Mouse (Mus musculus): ENCODE data around the gene Doc2g. TPM values are rescaled to one million over a fixed set of nuclear protein-coding genes. Genes with fewer than 3 reads are reported as not detected.
A peak's percentile ranks its signal among the peaks of the same experiment; 100 is the strongest.
"Not testable (repeated sequence)": the region's sequence is repeated elsewhere in the genome, so short reads cannot be mapped to it uniquely, and the experiment has no call there.

Gene Doc2g
- total RNA-seq, 2 experiments from 2014 or later = 73.8 to 83.6 TPM

DNA sequence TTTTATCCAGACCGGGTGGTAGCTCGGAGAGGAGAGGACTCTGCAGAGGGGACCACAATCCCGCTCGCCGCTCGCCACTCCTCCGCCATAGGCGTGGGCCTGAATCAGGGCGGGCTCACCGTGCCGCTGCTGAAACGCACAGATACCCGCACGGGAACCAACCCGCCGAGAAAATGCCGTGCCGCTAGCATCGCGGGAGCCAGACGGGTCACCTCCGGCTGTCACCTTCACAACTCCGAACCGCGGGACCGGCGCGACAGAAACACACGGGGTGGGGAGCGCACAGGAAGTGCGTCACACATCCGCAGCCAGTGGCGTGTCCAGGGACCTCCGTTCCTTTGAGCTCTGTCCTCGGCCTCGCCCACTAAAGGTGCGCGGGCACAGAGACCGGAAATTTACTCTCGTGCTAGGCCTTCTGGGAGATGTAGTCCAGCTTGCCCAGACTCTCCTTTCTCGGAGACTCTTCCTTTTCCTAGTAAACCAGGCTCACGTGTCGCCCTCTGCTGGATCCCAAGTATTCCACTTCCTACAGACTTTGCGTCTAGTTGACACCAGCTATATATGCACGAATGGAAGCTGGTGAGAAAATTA is 9.4 kb downstream of the Doc2g start, which contains the start of gene Ndufv1:
Gene Ndufv1, minus strand, starts transcription at position 375 of the 591 bp plus-strand sequence.
- DNase-seq = peak; percentile 92 to 96
- intact Hi-C loops (cut with DNase I) = loop anchor here (2.0 kb wide), 1 partner anchor 66 kb away; no protein-coding TSS in a partner anchor

GRCm38 (mm10) chr19:4013066-4013465 is 10.0 kb downstream of the Doc2g start:
- intact Hi-C loops (cut with DNase I) = loop anchor here (2.0 kb wide), 1 partner anchor 66 kb away; no protein-coding TSS in a partner anchor
- DNase-seq = no peak

DNA sequence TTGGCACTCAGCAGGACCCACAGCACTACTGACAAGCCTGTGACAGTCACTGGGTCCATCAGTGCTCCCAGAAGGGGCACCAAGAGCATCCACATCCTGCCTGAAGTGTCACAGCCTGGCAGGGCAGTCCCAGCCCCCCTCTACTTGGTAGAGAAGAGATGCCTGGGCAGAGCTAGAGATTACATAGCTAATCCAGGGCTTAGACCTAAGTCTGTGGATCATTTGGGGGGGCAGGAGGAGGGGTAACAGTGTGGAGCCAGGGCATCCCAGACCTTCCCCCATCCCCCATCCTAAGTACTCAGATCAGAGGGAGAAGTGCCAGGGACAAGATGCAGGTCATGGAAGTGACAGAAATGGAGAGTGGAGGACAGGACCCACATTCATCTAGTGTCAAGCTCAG is 11.7 kb downstream of the Doc2g start:
- intact Hi-C loops (cut with DNase I) = no loop called here
- no peak for DNase-seq

DNA sequence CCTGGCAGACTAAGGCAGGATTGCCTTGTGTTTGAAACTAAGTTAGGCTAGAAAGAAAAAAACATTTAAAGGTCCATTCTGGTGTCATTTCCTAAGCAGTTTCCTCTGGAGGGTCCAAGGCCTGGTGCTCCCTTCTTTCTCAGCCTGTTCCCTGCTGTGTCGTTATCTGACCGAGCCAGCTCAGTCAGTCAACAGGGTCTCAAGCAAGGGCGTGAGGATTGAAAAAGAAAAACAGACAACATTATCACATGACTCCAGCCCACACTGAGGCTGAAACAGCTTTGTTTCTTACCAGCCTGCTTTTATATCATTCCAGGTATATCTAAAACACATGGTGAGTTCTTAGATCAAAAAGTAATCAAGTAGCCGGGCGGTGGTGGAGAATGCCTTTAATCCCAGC is 12.5 kb downstream of the Doc2g start:
- intact Hi-C loops (cut with DNase I) = no loop called here

GRCm38 (mm10) chr19:4017921-4018587 is 14.9 kb downstream of the Doc2g start:
- intact Hi-C loops (cut with DNase I) = no loop called here
- no peak for DNase-seq

More for the DNA sequence above, 12.5 kb downstream of the Doc2g start:
- DNase-seq = no peak

GRCm38 (mm10) chr19:4018743-4019583 is 15.8 kb downstream of the Doc2g start:
- peak; percentile 82 to 89 for DNase-seq
- intact Hi-C loops (cut with DNase I) = loop anchor here (1.0 kb wide), 2 partner anchors 29 to 209 kb away; no protein-coding TSS in a partner anchor

GRCm38 (mm10) chr19:4023185-4023584 is 20.1 kb downstream of the Doc2g start:
- DNase-seq = no peak
- intact Hi-C loops (cut with DNase I) = no loop called here

GRCm38 (mm10) chr19:4027576-4027975 is 24.5 kb downstream of the Doc2g start:
- intact Hi-C loops (cut with DNase I) = no loop called here
- DNase-seq = no peak

DNA sequence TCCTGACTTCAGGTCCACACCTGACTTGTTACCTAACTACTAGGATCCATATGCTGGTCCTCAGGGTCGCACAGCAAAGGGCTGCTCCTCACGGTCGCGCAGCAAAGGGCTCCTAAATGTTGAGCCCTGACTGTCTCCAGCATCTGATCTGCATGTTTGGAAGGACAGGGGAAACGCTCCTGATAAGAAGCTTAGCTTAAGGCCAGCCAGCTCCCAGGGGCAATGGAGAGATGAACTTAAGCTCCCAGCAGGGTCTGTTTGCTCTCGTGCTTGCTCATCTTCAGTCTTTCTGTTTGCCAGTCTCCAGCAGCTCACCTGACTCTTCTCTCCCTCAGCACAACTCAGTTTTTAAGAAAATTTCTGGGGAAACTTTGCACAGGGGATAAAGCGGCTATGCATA is 29.6 kb downstream of the Doc2g start:
- DNase-seq = no peak
- intact Hi-C loops (cut with DNase I) = no loop called here

DNA sequence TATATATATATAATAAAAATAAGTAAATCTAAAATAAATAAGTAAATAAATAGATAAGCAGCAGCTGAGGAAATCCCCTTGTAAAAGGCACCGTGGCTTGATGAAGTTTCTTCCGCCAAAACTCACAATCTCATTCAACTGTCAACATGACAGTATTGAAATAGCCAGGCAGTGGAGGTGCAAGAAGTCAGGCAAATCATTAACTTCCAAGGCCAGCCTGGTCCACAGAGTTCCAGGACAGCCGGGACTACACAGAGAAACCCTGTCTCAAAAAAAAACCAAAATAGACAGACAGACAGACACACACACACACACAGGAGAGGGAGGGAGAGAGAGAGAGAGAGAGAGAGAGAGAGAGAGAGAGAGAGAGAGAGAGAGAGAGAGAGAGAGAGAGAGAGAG is 30.2 kb downstream of the Doc2g start:
- intact Hi-C loops (cut with DNase I) = no loop called here
- DNase-seq = no peak

DNA sequence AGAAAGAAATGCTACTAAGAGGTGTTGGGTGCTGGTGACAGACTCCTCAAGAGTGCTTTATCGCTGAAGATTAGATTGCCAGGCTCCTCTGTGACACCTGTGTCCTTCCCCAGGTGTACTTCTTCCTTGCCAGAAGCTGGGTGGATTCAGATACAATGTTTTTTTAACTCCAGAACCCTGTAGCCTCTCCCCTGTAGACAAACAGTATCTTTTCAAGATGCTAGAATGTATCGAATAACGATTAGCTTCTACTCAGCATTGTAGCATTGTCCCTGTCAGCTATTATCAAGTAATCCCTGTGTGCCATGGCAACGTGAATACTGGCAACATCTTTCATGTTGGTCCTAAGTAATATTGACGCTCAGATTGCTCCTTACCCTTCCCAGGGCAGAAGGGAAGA is 30.6 kb downstream of the Doc2g start:
- DNase-seq = no peak
- intact Hi-C loops (cut with DNase I) = no loop called here

- DNase-seq = no peak
- intact Hi-C loops (cut with DNase I) = no loop called here
These were observed 33.4 kb downstream of the Doc2g start for GRCm38 (mm10) chr19:4036327-4037045.

GRCm38 (mm10) chr19:4037154-4037787 is 34.2 kb downstream of the Doc2g start:
- intact Hi-C loops (cut with DNase I); DNase-seq: not testable (repeated sequence)

DNA sequence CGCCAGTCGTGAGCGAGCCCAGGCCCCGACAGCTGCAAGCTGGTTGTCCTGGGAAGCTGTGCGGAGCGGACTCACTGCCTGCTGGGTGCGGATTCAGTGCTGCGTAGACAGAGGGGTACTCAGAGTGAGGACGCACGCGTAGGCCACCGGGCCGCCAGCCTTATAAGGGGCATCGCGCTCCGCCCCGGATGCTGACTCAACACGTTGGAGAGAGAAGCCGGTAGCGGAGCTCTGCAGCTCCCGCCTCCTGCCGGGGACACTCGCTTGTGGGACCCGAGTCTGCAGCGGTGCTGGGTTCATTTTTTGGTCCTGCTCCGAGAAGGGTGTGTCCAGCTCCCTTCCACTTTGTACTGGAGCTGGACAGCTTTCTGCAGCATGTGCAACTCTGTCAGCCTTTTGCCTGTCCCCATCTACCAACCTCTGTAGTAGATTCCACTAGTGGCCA is 34.7 kb downstream of the Doc2g start, which contains the start of gene Gstp1:
Gene Gstp1, minus strand, starts transcription at position 198 of the 445 bp plus-strand sequence.
- peak; percentile 88 to 92 for DNase-seq
- intact Hi-C loops (cut with DNase I) = no loop called here

DNA sequence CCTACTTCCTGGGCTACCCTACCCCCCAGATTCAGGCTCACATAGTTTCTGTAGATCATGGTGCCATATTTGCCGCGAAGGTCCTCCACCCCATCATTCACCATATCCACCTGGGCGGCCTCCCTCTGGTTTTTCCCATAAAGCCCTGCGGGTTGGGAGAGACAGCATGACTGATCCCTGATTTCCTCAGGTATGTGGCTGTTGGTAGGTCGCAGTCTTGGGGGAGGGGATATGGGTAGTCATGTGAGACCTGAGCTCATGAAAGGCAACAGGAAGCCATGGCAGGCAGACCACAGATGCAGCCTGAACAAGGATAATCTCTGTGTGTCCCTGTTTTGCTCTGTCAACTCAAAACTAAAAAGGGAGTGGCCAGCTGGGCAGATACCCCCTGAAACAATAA is 37.8 kb downstream of the Doc2g start:
- DNase-seq; intact Hi-C loops (cut with DNase I): not testable (repeated sequence)

DNA sequence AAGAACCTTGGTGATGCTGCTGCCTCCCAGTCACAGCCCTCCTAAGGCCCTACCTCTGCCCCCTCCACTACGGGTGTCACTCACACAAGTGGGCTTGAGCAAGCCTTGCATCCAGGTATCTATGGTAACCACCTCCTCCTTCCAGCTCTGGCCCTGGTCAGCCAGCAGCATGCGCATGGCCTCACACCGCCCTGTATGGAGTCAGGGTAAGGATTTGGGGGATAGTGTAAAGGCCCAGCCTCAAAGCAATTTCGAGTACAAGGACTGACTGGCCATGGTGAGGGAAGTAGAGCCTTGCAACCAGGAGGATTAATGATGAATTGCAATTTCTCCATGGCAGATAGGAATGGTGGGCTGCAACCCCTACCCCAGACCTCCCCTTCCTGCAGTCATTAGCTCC is 38.4 kb downstream of the Doc2g start:
- intact Hi-C loops (cut with DNase I); DNase-seq: not testable (repeated sequence)

DNA sequence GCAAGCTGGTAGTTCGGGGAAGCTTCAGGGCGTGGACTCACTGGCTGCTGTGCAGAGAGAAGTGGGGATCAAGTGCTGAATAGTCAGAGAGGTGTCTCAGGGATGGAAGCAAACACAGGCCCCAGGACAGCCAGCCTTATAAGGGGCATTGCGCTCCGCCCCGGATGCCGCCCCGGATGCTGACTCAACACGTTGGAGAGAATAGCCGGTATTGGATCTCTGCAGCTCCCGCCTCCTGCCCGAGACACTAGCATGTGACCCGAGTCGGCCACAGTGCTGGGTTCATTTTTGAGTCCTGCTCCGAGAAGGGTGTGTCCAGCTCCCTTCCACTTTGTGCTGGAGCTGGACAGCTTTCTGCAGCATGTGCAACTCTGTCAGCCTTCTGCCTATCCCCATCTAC is 39.0 kb downstream of the Doc2g start:
- intact Hi-C loops (cut with DNase I) = no loop called here
- DNase-seq = peak; percentile 49 to 54

- intact Hi-C loops (cut with DNase I); DNase-seq: not testable (repeated sequence)
These were observed 41.0 kb downstream of the Doc2g start for GRCm38 (mm10) chr19:4044109-4044508.

GRCm38 (mm10) chr19:4045966-4046865 is 43.1 kb downstream of the Doc2g start, which contains the start of gene Gstp2:
Gene Gstp2, minus strand, starts transcription at chr19:4046023.
- peak; percentile 74 to 81 for DNase-seq
- intact Hi-C loops (cut with DNase I) = no loop called here
